Mouse (Mus musculus): ENCODE measurements at regions not wholly inside any gene's neighbourhood (a gene's known extent, or its start where the extent isn't known, plus 50 kb on each side); places are given as distances from the start of the nearest gene placed in this dataset.

- no peak for ATAC-seq
- H3K9ac ChIP-seq (replicated peaks; ENCODE audit: low read depth), result no peak overlapping the region
- no peak overlapping the region for H3K4me2 ChIP-seq (replicated peaks; ENCODE audit: low read depth, low read length)
- H3K9me3 ChIP-seq (ENCODE audit: low read length), result no peaks in the 10 kb centered on the region
- no peak for TF ChIP-seq CTCF (IDR thresholded peaks at IDR 0.05)
- no peak for TF ChIP-seq EP300 (IDR thresholded peaks at IDR 0.05)
- no peaks in the 10 kb centered on the region for H3K36me3 ChIP-seq (ENCODE audit: insufficient read depth, low read length)
- WGBS, result 70% methylated on average over 3 of the region's 3 CpGs
- H3K4me1 ChIP-seq (ENCODE audit: insufficient read depth, low read depth, low read length), result no peaks in the 10 kb centered on the region
- no peak for DNase-seq (ENCODE audit: low spot score)
- H3K27ac ChIP-seq (ENCODE audit: low read length), result no peak overlapping the region
- no peaks in the 10 kb centered on the region for H3K27me3 ChIP-seq (replicated peaks; ENCODE audit: insufficient read depth, low read length)
- no peak overlapping the region for H3K4me3 ChIP-seq (ENCODE audit: low read depth, low read length)
Observed at GRCm38 (mm10) chr6:103318677-103319359, 191.6 kb upstream of the Chl1 start.

DNA sequence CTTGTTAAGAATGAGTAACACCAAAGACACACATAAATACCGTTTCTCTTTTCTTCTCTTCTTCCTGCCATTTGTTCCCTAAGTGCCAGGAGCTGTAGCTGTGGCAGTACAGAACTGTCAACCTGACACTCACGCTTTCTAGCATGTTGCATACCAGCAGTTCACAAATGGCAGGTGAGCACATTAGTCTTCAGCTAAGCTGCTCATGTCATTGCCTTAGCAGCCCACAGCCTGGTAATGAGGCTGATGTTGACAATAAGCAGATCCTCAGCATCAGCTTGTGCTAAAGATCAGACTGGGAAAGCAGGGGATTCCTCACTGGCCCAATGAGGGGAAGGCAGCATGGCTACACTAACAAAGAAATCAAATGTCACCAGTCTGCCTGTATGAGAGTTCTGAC is 190.4 kb upstream of the Chl1 start:
- Histone ChIP-seq H3K4me3 (ENCODE audit: low read depth, low read length) (no peak overlapping the region), H3K9ac (replicated peaks; ENCODE audit: low read depth) (no peak overlapping the region), H3K4me1 (ENCODE audit: insufficient read depth, low read depth, low read length) (no peaks in the 10 kb centered on the region), H3K36me3 (ENCODE audit: insufficient read depth, low read length) (no peaks in the 10 kb centered on the region), H3K27ac (ENCODE audit: low read length) (no peak overlapping the region), H3K9me3 (ENCODE audit: low read length) (no peaks in the 10 kb centered on the region), H3K27me3 (replicated peaks; ENCODE audit: insufficient read depth, low read length) (no peaks in the 10 kb centered on the region), H3K4me2 (replicated peaks; ENCODE audit: low read depth, low read length) (no peak overlapping the region)
- DNase-seq (ENCODE audit: low spot score) (no peak), ATAC-seq (no peak)
- TF ChIP-seq CTCF (IDR thresholded peaks at IDR 0.05), result no peak
- TF ChIP-seq EP300 (IDR thresholded peaks at IDR 0.05), result no peak
- 52% methylated on average over 2 of the region's 2 CpGs for WGBS

DNA sequence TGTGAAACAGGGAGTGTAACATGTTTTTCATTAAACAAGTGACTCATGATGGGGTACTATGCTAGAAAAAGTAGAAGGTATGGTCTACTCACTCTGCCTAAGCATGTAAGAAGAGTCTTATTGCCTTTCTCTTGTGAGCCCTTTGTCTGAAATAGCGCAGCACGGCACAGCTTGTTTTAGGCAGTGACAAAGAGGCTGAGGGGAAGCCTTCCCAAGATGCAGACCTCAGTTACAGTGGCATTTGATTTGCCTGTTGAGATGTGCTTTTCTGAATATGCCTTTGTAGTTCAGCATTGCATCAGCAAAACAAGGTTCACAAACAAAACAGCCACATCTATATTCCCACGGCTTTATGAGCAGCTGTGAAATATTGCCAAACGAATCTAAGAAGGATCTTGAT is 189.8 kb upstream of the Chl1 start:
- no peak for TF ChIP-seq CTCF (IDR thresholded peaks at IDR 0.05)
- no peak for TF ChIP-seq EP300 (IDR thresholded peaks at IDR 0.05)
- WGBS, result 62% methylated on average over 4 of the region's 4 CpGs

GRCm38 (mm10) chr6:103321058-103321457 is 189.3 kb upstream of the Chl1 start:
- no peak overlapping the region for H3K4me2 ChIP-seq (replicated peaks; ENCODE audit: low read depth, low read length)
- no peak for DNase-seq (ENCODE audit: low spot score)
- WGBS, result 75% methylated on average over 2 of the region's 2 CpGs

More for the DNA sequence above, 189.8 kb upstream of the Chl1 start:
- no peaks in the 10 kb centered on the region for H3K27me3 ChIP-seq (replicated peaks; ENCODE audit: insufficient read depth, low read length)
- no peak overlapping the region for H3K4me3 ChIP-seq (ENCODE audit: low read depth, low read length)
- no peak overlapping the region for H3K27ac ChIP-seq (ENCODE audit: low read length)
- H3K9ac ChIP-seq (replicated peaks; ENCODE audit: low read depth), result no peak overlapping the region
- H3K4me2 ChIP-seq (replicated peaks; ENCODE audit: low read depth, low read length), result no peak overlapping the region
- DNase-seq (ENCODE audit: low spot score) (no peak), ATAC-seq (no peak)
- H3K4me1 ChIP-seq (ENCODE audit: insufficient read depth, low read depth, low read length), result no peaks in the 10 kb centered on the region
- no peaks in the 10 kb centered on the region for H3K9me3 ChIP-seq (ENCODE audit: low read length)
- H3K36me3 ChIP-seq (ENCODE audit: insufficient read depth, low read length), result no peaks in the 10 kb centered on the region

DNA sequence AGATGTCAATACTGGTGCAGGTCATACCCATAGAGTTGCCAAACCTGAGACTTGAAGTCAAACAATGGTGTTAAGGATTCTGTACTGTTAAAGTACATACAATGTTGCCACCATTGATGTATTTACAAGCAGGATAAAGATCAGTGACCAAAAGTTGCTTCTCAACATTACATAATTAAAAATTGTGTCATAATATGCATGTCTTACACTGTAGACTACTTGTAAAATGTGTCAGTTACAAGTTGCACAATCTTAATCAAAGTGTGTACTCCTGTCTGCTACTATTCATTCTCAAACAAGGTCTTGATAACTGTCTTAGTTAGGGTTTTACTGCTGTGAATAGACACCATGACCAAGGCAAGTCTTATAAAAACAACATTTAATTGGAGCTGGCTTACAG is 187.9 kb upstream of the Chl1 start:
- DNase-seq (ENCODE audit: low spot score) (no peak), ATAC-seq (no peak)
- Histone ChIP-seq H3K4me2 (replicated peaks; ENCODE audit: low read depth, low read length) (no peak overlapping the region), H3K4me3 (ENCODE audit: low read depth, low read length) (no peak overlapping the region), H3K4me1 (ENCODE audit: insufficient read depth, low read depth, low read length) (no peaks in the 10 kb centered on the region), H3K27ac (ENCODE audit: low read length) (no peak overlapping the region), H3K9me3 (ENCODE audit: low read length) (no peaks in the 10 kb centered on the region), H3K9ac (replicated peaks; ENCODE audit: low read depth) (no peak overlapping the region), H3K36me3 (ENCODE audit: insufficient read depth, low read length) (no peaks in the 10 kb centered on the region), H3K27me3 (replicated peaks; ENCODE audit: insufficient read depth, low read length) (no peaks in the 10 kb centered on the region)
- TF ChIP-seq EP300 (IDR thresholded peaks at IDR 0.05), result no peak
- TF ChIP-seq CTCF (IDR thresholded peaks at IDR 0.05), result no peak

More at GRCm38 (mm10) chr6:103321058-103321457, 189.3 kb upstream of the Chl1 start:
- Histone ChIP-seq H3K27ac (ENCODE audit: low read length) (no peak overlapping the region), H3K27me3 (replicated peaks; ENCODE audit: insufficient read depth, low read length) (no peaks in the 10 kb centered on the region), H3K36me3 (ENCODE audit: insufficient read depth, low read length) (no peaks in the 10 kb centered on the region), H3K4me1 (ENCODE audit: insufficient read depth, low read depth, low read length) (no peaks in the 10 kb centered on the region), H3K9ac (replicated peaks; ENCODE audit: low read depth) (no peak overlapping the region), H3K9me3 (ENCODE audit: low read length) (no peaks in the 10 kb centered on the region), H3K4me3 (ENCODE audit: low read depth, low read length) (no peak overlapping the region)
- TF ChIP-seq CTCF (IDR thresholded peaks at IDR 0.05) (no peak), EP300 (IDR thresholded peaks at IDR 0.05) (no peak)
- no peak for ATAC-seq

DNA sequence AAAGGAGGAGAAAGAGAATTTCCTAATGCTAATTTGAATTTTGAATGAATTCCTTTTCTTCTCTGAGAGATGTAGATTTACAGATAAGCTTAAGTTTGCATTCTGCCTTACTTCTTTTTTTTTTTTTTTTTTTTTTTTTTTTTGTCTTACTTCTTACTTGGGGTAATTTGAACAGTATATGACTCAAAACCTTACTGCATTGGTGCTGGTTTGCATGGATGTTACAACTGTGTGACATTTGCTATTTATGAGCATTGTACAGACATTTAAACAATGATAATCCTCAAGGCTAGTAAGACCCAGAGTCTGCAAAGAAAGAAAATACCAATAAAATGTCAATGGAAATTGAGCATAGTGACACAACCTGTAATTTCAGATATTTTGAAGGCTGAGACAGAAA is 174.7 kb upstream of the Chl1 start:
- H3K27ac ChIP-seq (ENCODE audit: low read length), result no peak overlapping the region
- no peaks in the 10 kb centered on the region for H3K9me3 ChIP-seq (ENCODE audit: low read length)
- H3K4me3 ChIP-seq (ENCODE audit: low read depth, low read length), result no peak overlapping the region
- H3K9ac ChIP-seq (replicated peaks; ENCODE audit: low read depth), result no peak overlapping the region
- H3K4me1 ChIP-seq (ENCODE audit: insufficient read depth, low read depth, low read length), result no peaks in the 10 kb centered on the region
- H3K36me3 ChIP-seq (ENCODE audit: insufficient read depth, low read length), result no peaks in the 10 kb centered on the region
- no peaks in the 10 kb centered on the region for H3K27me3 ChIP-seq (replicated peaks; ENCODE audit: insufficient read depth, low read length)
- no peak overlapping the region for H3K4me2 ChIP-seq (replicated peaks; ENCODE audit: low read depth, low read length)
- DNase-seq (ENCODE audit: low spot score) (no peak), ATAC-seq (no peak)
- no peak for TF ChIP-seq CTCF (IDR thresholded peaks at IDR 0.05)
- no peak for TF ChIP-seq EP300 (IDR thresholded peaks at IDR 0.05)

Measured in lung, postnatal 0 days (tissue).